Mouse (Mus musculus): ENCODE data around the gene Cdc34b.
A peak's percentile ranks its signal among the peaks of the same experiment; 100 is the strongest.
"Not testable (repeated sequence)": the region's sequence is repeated elsewhere in the genome, so short reads cannot be mapped to it uniquely, and the experiment has no call there.

The Cdc34b gene

DNA sequence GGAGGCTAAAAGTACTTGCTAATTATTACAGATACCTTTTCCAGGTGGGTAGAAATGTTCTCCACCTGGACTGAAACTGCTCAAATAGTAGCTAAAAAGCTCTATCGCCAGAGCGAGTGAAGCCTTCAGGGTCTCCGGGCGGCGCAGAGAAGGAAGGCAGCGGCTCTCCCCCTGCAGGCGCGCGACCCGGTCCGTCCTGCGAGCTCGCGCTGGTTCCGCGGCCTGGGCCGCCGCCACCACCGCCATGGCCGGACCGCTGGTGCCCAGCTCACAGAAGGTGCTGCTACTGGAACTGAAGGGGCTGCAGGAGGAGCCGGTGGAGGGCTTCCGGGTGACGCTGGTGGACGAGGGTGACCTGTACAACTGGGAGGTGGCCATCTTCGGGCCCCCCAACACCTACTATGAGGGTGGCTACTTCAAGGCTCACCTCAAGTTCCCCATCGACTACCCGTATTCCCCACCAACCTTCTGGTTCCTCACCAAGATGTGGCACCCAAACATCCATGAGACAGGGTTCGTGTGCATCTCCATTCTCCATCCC lies at the start of gene Cdc34b:
Cdc34b (plus strand) TSS at position 51 of the 541 bp plus-strand sequence.
- DNase-seq: no peak

DNA sequence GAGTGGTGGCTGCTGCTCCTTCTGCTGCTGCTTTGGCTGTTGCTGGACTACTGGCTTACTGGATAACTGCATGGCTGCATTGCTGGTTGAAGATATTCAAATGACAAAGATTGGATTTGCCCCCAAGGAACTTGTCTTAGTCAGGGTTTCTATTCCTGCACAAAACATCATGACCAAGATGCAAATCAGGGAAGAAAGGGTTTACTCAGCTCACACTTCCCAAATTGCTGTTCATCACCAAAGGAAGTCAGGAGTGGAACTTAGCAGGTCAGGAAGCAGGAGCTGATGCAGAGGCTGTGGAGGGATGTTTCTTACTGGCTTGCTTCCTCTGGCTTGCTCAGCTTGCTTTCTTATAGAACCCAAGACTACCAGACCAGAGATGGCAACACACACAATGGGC lies 49.1 kb upstream of the Cdc34b start:
- DNase-seq: not testable (repeated sequence)

DNA sequence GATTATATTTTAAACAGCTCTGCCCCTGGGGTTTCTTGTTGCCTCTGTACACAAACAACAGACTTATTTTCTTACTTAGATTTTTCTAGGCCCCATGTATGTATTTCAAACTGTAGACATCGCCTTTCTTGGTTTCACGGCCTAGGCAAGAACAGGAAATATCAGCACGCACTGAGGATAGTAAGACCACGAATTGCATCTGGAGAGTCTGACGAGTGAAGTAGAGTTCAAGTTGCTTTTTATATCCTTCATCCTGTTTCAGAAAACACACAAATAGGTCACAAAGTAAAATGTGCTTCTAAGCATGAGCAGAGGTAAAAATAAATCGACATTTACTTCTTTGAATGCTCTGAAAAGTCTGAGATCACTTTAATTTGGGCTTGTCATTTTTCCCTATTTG lies 46.1 kb upstream of the Cdc34b start:
- no peak for DNase-seq

DNA sequence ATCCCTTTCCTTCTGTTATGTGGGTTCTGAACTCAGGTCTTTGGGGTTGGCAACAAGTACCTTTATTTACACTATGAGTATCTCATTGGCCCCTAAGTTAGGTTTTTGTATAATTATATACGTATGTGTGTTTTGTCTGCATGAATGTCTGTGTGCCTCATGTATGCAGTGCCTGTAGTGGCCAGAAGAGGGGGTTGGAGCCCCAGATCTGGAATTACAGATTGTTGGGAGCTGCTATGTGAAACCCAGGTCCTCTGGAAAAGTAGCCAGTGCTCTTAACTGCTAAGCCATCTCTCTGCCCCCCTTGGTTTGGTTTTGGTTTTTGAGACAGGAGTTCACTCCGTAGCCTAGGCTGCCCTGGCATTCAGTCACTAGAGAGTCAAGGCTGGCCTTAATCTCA lies 44.4 kb upstream of the Cdc34b start:
- no peak for DNase-seq

DNA sequence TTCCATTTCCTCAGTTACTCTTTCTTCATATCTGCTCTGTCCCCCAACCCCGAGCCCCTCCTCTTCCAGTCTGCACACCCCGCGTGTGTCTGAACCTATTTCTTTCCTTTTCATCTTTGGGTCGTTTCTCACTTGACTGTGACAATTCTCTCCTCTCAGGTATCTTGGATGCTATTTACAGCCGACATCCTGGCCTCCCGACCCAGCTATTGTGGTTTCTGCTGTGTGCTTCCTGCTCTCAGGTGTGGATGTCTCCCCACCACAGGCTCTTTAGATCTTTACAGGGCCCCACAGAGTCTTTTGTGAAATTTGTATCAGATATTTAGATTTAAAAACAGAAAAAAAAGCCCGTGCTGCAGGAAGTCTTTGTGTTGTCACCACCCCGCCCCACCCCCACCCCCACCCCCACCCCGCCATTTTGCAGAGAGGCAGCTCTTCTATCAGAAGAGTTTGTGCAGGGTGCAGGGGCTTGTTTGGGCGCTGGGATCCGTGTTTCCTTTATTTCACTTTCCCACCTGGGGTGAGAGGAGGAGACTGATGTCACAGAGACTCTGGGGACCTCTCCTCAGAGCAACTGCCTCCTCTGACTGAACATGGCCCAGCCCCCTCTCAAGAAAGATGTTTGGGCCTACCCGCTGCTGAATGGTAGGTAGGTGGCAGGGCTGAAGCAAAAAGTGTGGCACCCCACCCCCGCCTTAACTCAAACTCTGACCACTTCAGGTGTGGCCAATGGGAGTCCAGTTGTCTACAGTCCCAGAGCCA lies 43.7 kb upstream of the Cdc34b start:
- no peak for DNase-seq

DNA sequence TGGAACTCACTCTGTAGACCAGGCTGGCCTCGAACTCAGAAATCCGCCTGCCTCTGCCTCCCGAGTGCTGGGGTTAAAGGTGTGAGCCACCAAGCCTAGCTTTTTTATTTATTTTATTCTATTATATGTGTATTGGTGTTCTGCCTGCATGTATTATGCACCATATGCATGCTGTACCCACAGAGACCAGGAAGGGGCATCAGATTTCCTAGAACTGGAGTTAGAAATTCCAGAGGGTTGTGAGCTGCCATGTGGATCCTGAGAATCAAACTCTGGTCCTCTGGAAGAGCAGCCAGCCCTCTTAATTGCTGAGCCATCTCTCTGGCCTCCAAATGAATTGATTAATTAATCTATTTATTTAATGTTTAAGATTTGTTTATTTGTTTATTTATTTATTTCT lies 42.2 kb upstream of the Cdc34b start:
- DNase-seq: no peak

DNA sequence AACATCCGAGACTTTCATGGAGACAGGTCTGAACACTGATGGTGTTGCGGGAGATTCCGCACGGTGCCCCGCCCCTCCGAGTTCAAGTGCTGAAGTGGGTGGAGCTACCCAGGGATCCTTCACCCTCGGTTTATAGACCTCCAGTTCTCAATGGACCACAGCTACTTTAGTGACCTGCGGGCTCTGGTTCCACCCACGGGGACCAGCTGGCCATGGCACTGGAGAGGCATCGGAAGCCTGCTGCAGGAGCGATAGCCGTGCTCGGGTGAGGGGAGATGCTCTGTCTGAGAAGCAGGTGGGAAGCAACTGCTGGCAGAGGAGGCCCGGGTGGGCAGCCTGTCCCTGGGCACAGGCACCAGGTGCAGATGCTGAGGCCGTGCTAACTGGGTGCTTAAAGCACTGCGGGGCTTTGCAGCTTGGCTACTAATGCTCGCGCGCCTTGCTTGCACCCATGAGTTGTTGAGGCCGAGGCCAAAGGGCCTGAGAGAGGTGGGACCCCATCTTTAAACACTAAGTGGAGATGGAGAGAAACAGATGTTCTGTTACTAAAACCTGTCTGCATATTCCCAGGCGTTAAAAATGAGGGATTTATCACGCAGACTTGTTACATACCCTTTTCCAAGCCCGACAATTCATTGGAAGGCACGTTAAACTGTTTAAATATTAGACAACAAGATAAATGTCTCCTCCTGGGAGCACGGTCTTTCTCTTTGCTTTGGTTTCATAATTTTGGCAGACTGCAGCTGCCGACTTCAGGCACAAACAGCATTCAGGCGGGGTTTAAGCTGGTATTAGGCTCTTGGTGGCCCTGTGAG lies 40.0 kb upstream of the Cdc34b start:
- no peak for DNase-seq

DNA sequence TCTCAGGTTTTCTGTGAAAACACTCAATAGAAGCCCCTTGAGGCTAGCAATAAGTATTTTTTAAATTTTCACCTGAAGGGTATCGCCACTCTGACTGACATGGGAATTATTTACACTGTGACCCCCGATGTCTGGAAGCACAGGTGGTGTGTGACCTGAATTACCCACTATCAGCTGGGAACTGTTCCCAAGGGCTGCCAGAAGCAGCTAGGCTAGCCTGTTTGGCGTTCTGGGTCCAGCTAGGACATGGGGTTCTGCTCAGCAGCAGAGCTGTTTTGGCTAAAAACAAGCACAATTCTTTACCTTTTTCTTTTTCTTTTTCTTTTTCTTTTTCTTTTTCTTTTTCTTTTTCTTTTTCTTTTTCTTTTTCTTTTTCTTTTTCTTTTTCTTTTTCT lies 39.4 kb upstream of the Cdc34b start:
- DNase-seq: no peak

DNA sequence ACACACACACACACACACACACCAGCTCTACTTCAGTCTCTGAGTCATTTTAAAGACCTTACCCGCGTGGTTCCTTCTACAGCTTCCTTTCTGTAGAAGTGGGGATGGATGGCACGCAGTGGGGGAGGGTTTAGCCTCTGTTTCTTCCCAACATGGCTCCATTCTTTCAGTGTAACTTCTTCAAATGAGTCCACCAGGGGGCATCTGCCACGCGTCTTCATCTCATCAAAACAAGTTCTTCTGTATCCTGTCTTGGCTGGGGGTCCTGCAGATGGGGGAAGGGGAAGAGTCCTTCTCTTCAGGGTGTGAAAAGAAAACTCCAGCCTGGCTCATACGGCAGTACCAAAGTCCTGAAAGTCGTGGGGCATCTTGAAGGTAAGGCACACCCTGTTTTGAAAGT lies 37.6 kb upstream of the Cdc34b start:
- DNase-seq: no peak

DNA sequence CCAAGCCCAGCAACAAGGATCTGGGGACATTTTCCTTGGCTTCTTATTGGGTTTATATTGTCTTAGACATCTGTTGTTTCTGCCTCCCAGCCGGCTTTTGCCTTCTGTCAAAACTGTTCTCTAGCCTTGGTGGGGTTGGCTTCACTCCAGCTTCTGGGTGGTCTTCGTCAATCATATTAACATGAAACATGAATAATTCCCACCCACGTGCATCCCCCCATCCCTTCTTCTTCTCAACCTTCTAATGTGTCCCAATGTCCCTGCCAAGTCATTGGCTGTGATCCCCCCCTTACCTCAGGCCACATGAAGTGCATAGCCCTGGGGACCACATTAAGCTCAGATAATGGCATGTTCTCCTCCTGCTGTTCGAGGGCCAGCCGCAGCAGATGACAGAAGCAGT lies 37.1 kb upstream of the Cdc34b start, which contains the start of gene Gm11541:
Gm11541 (minus strand) TSS at position 28 of the 400 bp plus-strand sequence.
- no peak for DNase-seq

DNA sequence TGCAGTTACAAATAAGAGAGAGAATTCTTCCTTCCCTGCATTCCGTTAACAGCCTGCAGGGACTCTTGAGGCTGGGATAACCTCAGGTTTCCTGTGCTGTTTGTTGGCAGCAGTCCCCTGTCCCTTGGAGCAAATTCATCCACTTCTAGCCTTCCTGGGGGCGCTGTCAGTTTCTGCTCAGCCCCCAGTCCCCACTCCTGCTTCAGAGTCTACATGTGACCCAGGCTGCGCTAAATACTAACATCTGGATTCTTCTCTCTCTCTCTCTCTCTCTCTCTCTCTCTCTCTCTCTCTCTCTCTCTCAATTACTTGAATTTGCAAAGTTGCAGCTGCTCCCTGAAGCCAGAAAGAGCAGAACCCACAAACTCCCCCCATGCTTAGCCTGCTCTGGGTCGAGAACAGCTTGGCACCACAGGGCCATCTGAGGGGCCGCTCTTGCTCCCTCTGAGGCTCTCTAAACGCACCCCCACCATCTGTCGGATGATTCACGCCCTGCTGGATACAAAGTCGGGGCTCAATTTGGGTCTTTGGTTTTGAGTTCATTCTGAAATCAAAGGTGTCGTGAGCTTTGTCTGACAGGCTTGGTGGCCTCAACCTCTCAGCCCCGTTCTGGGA lies 28.2 kb upstream of the Cdc34b start:
- DNase-seq: no peak

DNA sequence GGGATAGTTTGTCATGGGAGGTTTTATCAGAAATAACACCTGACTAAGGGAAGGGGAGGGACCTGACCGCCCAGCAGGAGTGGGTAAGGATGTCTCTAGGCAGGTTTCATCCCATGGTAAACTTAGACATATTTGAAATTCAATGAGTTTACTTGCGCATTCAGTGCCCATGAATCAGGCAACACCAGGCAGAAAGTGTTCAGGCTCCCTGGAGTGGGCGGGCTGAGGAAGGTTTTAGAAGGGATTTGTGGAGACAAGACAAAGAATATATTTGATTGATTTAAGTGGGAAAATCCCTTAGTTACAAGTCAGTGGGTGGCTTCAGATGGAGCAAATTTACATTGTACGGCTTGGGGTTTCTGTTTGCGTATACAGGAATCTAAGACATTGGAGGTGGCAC lies 26.0 kb upstream of the Cdc34b start:
- DNase-seq: no peak

DNA sequence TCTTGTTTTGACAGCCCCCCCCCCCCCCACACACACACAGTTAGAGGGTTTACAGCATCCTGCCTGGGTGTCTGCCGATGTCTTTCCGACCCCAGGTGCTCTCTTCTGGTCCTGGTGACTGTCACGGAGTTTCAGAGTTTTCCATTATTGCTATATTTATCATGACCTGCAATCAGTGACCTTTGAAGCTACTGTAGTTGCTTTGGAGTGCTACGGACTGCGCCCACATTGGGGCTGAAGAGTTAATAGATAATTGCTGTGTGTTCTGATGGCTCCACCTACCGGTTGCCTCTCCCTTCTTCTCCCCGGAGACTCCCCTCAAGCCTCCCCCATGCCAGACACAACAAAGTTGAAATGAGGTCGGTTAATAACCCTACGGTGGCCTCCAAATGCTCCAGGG lies 24.8 kb upstream of the Cdc34b start:
- DNase-seq: no peak

DNA sequence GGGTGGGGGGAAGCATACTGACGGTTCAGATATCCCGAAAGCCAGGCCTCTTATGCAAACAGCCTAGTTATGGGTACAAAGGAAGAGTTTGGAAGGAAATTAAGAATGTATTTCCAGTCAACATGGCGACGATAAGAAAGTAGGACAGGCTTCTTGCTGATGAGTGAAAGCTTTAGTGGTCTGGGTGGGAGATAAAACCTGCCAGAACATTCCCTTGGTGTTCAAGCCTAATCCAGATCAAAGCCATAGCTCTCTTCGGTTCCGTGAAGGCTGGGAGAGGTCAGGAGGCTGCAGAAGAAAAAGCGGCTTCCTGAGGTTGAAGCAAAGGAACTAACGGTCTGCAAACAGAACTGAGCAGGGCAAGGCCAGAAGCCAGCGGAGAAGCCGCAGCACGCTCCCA lies 24.3 kb upstream of the Cdc34b start:
- DNase-seq: no peak

DNA sequence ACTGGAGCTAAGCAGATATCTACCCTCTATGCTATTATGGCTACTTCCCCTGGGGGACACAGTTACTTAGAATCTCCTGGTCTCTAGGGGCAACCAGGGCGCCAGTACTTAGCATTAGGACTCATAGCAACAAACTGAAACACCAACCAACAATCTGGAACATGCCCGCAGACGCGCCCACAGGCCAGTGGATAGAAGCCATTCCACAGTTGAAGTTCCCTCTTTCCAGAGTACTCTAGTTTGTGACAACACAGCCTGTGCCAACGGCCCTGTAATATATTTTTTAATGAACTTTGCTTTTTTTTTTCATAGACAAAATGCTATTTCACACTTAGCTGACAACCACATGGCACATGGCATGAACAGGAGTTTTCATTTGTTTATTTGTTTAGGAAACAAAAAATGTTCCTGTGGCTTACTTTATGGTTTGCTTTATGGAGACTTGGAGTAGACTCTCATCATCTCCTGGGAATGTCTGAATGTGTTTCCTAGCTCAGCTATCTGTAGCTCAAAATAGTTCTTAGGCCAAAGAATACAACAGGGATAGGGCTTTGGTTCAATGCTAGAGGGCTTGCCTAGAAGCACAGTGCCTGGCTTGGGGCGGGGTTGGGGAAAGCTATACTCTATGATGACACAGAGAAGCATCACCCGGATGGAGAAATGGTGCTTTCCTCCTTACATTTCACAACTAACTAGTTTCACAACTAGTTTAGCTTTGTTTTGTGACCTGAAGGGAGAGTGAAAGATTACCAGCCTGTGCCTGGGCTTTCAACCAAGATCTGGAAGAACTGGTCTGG lies 23.3 kb upstream of the Cdc34b start:
- DNase-seq: no peak

DNA sequence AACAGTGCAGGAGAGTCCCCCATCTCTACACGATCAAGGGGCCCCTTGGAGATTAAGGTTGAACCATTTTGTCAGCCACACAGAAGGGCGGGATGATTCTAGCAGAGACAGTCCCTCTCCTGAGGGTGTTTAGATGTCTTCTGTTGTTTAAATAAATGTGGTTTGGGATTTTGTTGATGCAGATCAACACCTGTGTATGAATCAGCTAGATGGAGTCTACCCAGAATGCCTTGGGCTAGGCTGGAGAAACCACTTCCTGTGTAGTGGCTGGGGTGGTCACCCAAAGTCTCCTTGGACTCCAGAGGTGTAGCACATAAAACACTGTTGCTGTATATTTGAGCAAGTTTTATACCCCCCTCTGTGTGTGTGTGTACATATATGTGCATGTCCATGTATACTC lies 22.4 kb upstream of the Cdc34b start:
- no peak for DNase-seq

DNA sequence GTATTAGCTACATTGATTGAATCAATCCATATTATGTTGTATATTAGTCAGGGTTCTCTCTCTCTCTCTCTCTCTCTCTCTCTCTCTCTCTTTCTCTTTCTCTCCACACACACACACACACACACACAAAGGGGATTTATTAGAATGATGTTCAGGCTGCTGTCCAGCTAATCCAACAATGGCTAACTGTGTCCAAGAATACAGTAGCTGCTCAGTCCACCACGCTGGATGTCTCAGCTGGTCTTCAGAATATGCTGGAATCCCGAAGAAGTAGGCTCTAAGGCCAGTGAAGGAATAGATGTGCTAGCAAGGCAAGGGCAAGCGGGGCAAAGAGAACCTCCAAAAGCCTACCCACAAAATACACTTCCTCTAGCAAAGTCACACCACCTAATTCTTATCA lies 14.3 kb upstream of the Cdc34b start:
- no peak for DNase-seq

DNA sequence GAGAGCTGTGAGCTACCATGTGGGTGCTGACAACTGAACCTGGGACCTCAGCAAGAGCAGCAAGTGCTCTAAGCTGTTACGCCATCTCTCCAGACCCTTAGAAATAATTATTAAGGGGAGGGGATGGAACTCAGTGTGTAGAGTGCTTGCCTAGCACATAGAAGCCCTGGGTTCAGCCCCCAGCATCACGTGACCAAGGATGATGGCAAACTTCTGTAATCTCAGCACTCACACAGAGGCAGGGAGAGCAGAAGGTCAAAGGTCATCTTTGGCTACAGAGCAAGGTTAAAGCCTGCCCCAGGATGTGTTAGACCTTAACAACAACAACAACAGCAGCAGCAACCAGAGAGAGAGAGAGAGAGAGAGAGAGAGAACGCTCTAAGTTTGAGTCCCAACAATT lies 13.0 kb upstream of the Cdc34b start:
- no peak for DNase-seq

DNA sequence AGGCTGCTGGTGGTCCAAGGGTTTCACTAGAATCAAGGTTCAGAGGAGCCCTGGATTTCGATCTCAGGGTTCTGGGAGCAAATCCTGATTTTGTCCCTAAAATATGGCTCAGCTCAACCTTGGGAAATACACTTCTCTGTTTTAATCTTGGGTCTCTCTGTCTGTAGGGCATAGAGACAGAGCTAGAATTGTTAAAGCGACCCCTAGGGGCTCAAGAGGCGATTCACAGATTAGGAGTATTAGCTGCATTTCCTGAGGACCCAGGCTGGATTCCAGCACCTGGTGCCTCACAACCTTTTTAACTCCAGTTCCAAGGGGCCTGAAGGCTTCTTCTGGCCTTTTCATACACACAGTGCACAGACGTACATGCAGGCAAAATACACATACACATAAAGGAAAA lies 12.0 kb upstream of the Cdc34b start:
- DNase-seq: no peak

DNA sequence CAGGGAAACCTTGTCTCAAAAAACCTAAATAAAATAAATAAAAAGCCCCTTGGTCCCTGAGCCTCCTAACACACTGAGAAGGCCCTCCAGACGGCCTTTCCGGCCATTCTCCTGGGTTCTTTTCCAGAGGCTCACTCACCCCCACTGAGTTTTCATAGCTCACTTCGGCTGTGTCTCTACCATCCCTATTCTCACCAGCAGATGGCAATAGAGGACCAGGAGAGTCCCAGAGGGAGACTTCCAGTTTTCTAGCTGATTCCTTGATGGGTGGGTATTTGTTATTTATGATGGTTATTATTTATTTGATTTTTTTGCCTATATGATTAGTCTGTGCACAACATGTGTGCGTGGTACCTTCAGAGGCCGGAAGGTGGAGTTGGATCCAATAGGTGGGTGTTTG lies 11.3 kb upstream of the Cdc34b start:
- peak; percentile 77 for DNase-seq

DNA sequence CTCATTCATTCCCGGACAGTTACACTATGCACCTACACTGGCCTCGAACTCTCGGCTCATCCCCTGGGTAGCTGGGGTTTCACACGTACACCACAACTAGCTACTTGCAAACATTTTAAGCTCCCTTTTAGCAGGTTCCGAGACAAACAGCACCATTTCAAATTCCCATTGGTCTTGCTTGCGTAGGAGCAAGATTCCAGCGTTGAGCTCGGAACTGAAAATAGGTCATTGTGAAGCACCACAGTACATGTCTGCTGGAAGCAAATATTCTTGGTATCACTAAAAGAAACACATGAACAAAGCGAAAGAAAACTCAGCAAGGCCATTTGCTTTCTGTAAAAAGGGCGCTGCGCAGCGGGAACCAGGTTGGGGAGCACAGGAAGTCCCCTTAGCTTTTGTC lies 10.4 kb upstream of the Cdc34b start:
- no peak for DNase-seq

DNA sequence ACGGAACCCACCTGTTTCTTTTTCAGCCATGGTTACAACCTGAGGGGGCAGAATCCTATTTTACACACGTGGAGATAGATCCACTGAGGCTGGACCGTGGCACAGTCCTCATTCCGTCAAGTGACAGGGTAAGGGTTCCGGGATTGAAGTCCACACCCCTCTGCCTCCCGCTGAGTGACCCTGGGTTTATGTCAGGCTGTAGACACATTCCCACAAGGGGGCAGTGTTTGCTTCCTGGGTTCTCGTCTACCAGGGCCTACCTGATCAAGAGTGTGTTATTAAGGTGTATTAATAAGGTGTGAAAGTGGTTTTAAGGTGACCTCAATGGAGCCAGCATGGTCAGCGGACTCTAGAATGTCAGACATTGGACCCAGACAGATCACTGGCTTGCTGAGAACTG lies 8.8 kb upstream of the Cdc34b start:
- DNase-seq: peak; percentile 17

DNA sequence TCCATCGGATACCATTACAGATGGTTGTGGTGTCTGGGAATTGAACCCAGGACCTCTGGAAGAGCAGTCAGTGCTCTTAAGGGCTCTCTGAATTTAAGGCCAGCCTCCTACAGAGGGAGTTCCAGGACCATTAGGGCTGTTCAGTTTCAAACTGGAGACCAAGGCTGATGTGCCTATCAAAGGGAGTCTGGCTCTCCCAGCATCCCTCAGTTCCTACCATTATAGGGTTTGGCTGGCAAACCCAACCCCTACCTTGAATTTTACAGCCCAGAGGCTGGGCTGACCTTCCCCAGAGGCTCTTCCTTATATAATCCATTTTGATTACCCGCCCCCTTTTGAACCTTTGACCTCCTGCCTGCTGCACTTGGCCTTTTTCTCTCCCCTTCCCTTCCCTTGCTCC lies 5.8 kb upstream of the Cdc34b start:
- DNase-seq: no peak

All from right cerebral cortex, postnatal 14 days (tissue).